Mouse (Mus musculus) cortical plate, adult 2 months (tissue): ENCODE results near the gene Atl2. TPM values are rescaled to one million over a fixed set of nuclear protein-coding genes. Genes with fewer than 3 reads are reported as not detected.

Source experiments
- H3K27ac ChIP-seq: fragments of 200-500 bp; 2 replicates; pipeline ENCODE4 v1.5.1; 2012; ENCODE audit warnings: low read length, control low read depth, inconsistent platforms; ENCODE audit not compliant: insufficient read depth
- H3K4me1 ChIP-seq: fragments of 200-500 bp; 2 replicates; pipeline ENCODE4 v1.6.1; 2011; ENCODE audit warnings: low read length; ENCODE audit not compliant: control insufficient read depth, insufficient read depth
- H3K4me3 ChIP-seq: fragments of 200-500 bp; 2 replicates; pipeline ENCODE4 v1.5.1; 2011; ENCODE audit warnings: mild to moderate bottlenecking, low read length, control low read depth; ENCODE audit not compliant: insufficient read depth
- CTCF ChIP-seq: fragments of 200-500 bp; IDR thresholded peaks from 2 replicates; pipeline ENCODE4 v1.5.1; 2011; ENCODE audit warnings: mild to moderate bottlenecking, control low read depth, low read length; ENCODE audit not compliant: insufficient read depth; ENCODE audit errors: extremely low read depth
- POLR2A ChIP-seq: fragments of 200-500 bp; IDR thresholded peaks from 2 replicates; pipeline ENCODE4 v1.6.1; 2011; ENCODE audit warnings: mild to moderate bottlenecking, low read length, control low read depth; ENCODE audit not compliant: insufficient read depth; ENCODE audit errors: extremely low read depth
- polyA plus RNA-seq: library from polyadenylated mRNA; depleted of rRNA; stranded (reverse); fragments of >200 nt; gene quantifications from 2 replicates; pipeline ENCODE4 v1.2.3, GENCODE M21; 2012

Atl2 gene
- polyA plus RNA-seq, 1 experiment = 43.1 TPM

- no peak overlapping the region for H3K27ac ChIP-seq
- no peaks in the 10 kb centered on the region for H3K4me1 ChIP-seq
- TF ChIP-seq CTCF (no peak), POLR2A (no peak)
- H3K4me3 ChIP-seq = no peak overlapping the region
Observed at GRCm38 (mm10) chr17:79825241-79826030, 70.5 kb downstream of the Atl2 start.

DNA sequence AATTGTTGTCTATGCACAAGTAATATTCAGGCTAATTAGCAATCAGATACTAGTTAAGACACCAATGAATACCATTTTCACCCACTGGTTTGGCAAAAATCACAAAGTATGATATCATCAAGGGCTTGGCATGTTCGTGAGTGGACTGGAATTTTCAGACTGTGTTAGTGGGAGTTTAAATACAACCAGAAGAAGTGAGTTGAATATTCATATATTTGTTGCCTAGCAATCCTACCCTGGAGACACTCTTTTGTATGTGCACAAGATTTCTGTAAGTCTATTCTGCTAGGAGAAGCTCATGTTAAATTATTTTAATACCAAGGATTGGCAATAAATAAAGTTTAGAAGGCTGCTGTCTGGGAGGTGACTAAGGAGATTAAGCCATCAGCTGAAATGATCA, 71.5 kb downstream of the Atl2 start:
- TF ChIP-seq CTCF (no peak), POLR2A (no peak)
- no peak overlapping the region for H3K27ac ChIP-seq
- no peak overlapping the region for H3K4me3 ChIP-seq
- H3K4me1 ChIP-seq = no peaks in the 10 kb centered on the region

GRCm38 (mm10) chr17:79818884-79819283, 77.0 kb downstream of the Atl2 start:
- H3K4me1 ChIP-seq = no peaks in the 10 kb centered on the region
- H3K4me3 ChIP-seq = no peak overlapping the region
- no peak overlapping the region for H3K27ac ChIP-seq
- TF ChIP-seq CTCF (no peak), POLR2A (no peak)

DNA sequence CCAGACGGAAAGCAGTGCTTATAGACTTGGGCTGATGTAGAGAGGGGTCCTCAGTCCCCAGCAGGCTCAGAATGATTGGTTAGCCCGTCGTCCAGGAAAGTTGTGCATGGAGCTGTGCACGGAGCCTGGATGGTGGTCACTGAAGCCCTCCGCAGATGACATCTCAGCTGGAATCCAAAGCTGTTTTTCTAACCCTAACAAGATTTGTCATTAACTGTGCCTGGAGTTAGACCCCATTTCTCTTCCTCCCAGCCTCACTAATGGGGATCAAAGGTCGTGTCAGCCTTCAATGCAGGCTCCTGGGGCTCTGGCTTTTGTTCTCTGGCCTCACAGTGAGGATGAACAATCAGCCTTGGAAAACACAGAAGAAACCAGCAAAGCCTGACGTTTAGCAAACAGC, 77.9 kb downstream of the Atl2 start:
- H3K4me1 ChIP-seq = no peaks in the 10 kb centered on the region
- H3K27ac ChIP-seq = no peak overlapping the region
- H3K4me3 ChIP-seq = no peak overlapping the region
- TF ChIP-seq CTCF (no peak), POLR2A (no peak)

- Histone ChIP-seq H3K27ac (no peak overlapping the region), H3K4me3 (no peak overlapping the region), H3K4me1 (no peaks in the 10 kb centered on the region)
- TF ChIP-seq POLR2A (no peak), CTCF (no peak)
Observed at GRCm38 (mm10) chr17:79817551-79817950, 78.4 kb downstream of the Atl2 start.

DNA sequence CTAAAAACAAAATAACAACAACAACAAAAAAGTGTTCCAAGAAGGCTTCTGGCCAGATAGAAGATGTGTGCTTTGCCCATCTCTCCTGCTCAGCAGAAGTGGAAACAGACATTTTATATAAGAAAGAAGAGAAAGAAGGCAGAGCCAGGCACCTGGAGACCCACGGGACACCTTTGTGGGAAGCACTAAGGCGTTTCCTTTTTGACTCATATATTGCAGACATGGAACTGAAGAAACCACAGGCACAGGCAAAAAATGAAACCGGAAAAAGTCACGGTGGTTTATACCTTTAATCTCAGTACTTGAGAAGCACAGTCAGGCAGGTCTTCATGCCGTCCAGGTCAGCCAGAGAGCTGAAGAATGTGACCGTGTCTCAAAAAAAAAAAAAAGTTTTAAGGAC, 79.0 kb downstream of the Atl2 start:
- Histone ChIP-seq H3K27ac (no peak overlapping the region), H3K4me1 (no peaks in the 10 kb centered on the region), H3K4me3 (no peak overlapping the region)
- TF ChIP-seq CTCF (no peak), POLR2A (no peak)

DNA sequence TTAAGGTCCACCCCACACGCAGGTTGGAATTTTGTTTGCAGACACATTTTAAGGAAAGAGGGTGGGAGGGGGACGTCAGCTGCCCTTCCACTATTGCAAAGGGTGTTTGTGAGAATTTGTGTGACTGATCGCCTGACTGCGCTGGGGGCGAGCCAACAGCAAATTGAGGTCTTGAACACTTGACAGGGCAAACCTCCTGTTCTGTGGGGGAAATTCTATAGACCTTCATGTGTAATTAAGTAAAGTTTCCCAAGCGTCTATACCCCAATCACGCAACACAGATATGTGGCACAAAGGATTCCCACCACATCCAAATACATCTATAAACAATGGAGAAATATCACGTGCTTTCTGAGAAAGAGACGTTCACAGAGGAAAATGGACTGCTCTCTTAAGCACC, 85.5 kb downstream of the Atl2 start:
- H3K27ac ChIP-seq = no peak overlapping the region
- H3K4me3 ChIP-seq = no peak overlapping the region
- TF ChIP-seq POLR2A = no peak
- TF ChIP-seq CTCF = no peak
- no peaks in the 10 kb centered on the region for H3K4me1 ChIP-seq

DNA sequence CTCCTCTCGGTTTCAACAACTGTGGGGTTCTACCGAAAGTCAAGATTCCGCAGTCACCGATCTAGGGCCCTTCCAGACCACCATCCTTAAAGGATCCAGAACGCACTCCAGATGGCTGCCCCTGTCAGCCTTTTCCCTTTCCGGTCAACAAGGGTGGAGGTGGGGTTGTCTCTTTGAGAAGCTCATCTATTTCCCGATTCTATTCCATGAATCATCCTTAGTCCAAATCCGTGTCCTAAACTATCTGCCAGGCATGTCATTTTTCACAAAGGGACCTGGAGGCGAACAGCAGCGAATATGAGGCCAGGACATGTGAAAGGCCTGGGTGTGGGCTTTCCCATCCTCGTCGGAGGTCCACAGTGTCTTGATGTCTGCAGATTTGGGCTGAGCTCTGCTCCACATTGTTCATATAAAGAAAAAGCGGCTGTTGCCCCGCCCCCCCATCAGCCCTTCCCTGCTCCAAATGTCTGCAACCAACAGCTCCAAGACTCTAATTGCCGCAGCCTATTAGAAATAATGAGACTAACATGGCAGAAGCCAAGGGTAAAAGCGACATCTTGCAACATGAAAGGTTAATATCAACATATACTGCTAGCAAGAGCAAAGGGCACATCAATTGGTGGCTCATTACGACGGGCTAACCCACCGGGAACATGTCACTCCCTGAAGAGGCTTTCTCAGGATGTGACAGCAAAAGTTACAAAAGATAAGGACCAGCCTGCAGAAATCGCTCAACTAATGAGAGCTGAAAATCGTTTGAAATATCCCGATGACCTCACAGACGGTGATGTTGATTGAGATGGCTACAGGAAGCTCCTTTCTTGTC, 86.2 kb downstream of the Atl2 start:
- Histone ChIP-seq H3K4me1 (no peaks in the 10 kb centered on the region), H3K27ac (no peak overlapping the region), H3K4me3 (no peak overlapping the region)
- TF ChIP-seq POLR2A (no peak), CTCF (no peak)

DNA sequence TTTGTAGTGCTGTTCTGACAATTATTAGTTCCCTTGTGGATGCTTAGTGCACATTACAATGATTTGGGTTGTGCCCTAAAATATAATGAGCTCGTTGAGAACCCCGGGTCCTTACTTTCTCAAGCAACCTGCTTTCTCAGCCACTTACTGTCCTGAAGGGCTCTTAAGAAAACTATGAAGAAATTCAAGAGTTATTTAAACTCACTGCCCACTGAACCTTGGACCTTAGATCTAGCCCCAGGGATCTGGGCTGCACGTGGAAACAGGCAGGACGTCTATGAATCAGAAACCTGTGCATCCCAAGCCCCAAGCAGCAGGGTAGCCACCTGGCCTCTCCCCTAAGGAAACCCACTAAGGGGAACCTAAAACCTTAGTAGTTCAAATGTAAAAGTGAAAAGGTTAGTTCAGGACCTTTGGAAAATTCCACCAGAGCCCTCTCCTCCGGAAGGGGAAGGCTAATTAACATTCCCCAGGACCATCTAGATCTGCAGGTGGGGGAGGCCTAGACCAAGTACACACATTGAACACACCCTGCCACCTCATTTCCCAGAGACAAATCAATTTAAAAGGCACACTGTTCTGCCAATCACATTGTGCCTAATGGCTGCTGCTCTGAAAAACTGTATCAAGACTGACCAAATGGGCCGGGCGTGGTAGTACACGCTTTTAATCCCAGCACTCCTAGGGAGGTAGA, 88.5 kb downstream of the Atl2 start:
- no peak overlapping the region for H3K27ac ChIP-seq
- H3K4me3 ChIP-seq = no peak overlapping the region
- no peak for TF ChIP-seq POLR2A
- no peaks in the 10 kb centered on the region for H3K4me1 ChIP-seq

- TF ChIP-seq CTCF (no peak), POLR2A (no peak)
- H3K4me3 ChIP-seq = no peak overlapping the region
- H3K27ac ChIP-seq = no peak overlapping the region
- no peaks in the 10 kb centered on the region for H3K4me1 ChIP-seq
Observed at GRCm38 (mm10) chr17:79804747-79805146, 91.2 kb downstream of the Atl2 start.
